Mouse (Mus musculus): Measurements from ENCODE around the gene Rhobtb1. TPM values are rescaled to one million over a fixed set of nuclear protein-coding genes. Genes with fewer than 3 reads are reported as not detected.

Rhobtb1 gene
- total and polyA plus RNA-seq, 2 experiments from 2014 or later, result 9.1 to 13.3 TPM

- H3K4me3 ChIP-seq (ENCODE audit: low read length), result no peak overlapping the region
- H3K4me1 ChIP-seq (ENCODE audit: insufficient read depth, low read length), result no peaks in the 10 kb centered on the region
- 81% methylated on average over 9 of the region's 9 CpGs for WGBS
- H3K9me3 ChIP-seq (ENCODE audit: low read length), result no peaks in the 10 kb centered on the region
- ATAC-seq (no peak), DNase-seq (ENCODE audit: low spot score) (no peak)
- H3K4me2 ChIP-seq (ENCODE audit: low read depth, low read length), result no peak overlapping the region
- H3K9ac ChIP-seq (replicated peaks; ENCODE audit: low read length), result no peak overlapping the region
- H3K36me3 ChIP-seq (ENCODE audit: insufficient read depth, low read length), result no peaks in the 10 kb centered on the region
- H3K27ac ChIP-seq, result no peak overlapping the region
- TF ChIP-seq CTCF (IDR thresholded peaks at IDR 0.05; ENCODE audit: low read depth), result no peak
- no peaks in the 10 kb centered on the region for H3K27me3 ChIP-seq (ENCODE audit: insufficient read depth, low read length)
Measured at GRCm38 (mm10) chr10:69136241-69136828, 14.9 kb upstream of the Rhobtb1 start.

GRCm38 (mm10) chr10:69149252-69149651 lies 2.0 kb upstream of the Rhobtb1 start:
- H3K4me3 ChIP-seq (ENCODE audit: low read length), result no peak overlapping the region
- H3K36me3 ChIP-seq (ENCODE audit: insufficient read depth, low read length), result no peaks in the 10 kb centered on the region
- no peaks in the 10 kb centered on the region for H3K9me3 ChIP-seq (ENCODE audit: low read length)
- no peak overlapping the region for H3K4me2 ChIP-seq (ENCODE audit: low read depth, low read length)
- H3K9ac ChIP-seq (replicated peaks; ENCODE audit: low read length), result no peak overlapping the region
- WGBS, result 88% methylated on average over 7 of the region's 7 CpGs
- ATAC-seq (no peak), DNase-seq (ENCODE audit: low spot score) (no peak)
- H3K27me3 ChIP-seq (ENCODE audit: insufficient read depth, low read length), result no peaks in the 10 kb centered on the region
- no peak for TF ChIP-seq CTCF (IDR thresholded peaks at IDR 0.05; ENCODE audit: low read depth)
- no peaks in the 10 kb centered on the region for H3K4me1 ChIP-seq (ENCODE audit: insufficient read depth, low read length)
- H3K27ac ChIP-seq, result no peak overlapping the region

GRCm38 (mm10) chr10:69152971-69153370 lies 1.7 kb downstream of the Rhobtb1 start:
- H3K9ac ChIP-seq (replicated peaks; ENCODE audit: low read length), result no peak overlapping the region
- H3K4me1 ChIP-seq (ENCODE audit: insufficient read depth, low read length), result no peaks in the 10 kb centered on the region
- H3K4me3 ChIP-seq (ENCODE audit: low read length), result no peak overlapping the region
- DNase-seq (ENCODE audit: low spot score) (no peak), ATAC-seq (no peak)
- no peak overlapping the region for H3K27ac ChIP-seq
- H3K36me3 ChIP-seq (ENCODE audit: insufficient read depth, low read length), result no peaks in the 10 kb centered on the region
- WGBS, result 80% methylated on average over 4 of the region's 4 CpGs
- TF ChIP-seq CTCF (IDR thresholded peaks at IDR 0.05; ENCODE audit: low read depth), result no peak
- H3K27me3 ChIP-seq (ENCODE audit: insufficient read depth, low read length), result no peaks in the 10 kb centered on the region
- H3K9me3 ChIP-seq (ENCODE audit: low read length), result no peaks in the 10 kb centered on the region
- H3K4me2 ChIP-seq (ENCODE audit: low read depth, low read length), result no peak overlapping the region

- WGBS, result 87% methylated on average over 10 of the region's 10 CpGs
- ATAC-seq (no peak), DNase-seq (ENCODE audit: low spot score) (no peak)
- Histone ChIP-seq H3K36me3 (ENCODE audit: insufficient read depth, low read length) (no peaks in the 10 kb centered on the region), H3K9ac (replicated peaks; ENCODE audit: low read length) (no peak overlapping the region), H3K9me3 (ENCODE audit: low read length) (no peaks in the 10 kb centered on the region), H3K4me2 (ENCODE audit: low read depth, low read length) (no peak overlapping the region), H3K4me1 (ENCODE audit: insufficient read depth, low read length) (no peaks in the 10 kb centered on the region), H3K27ac (no peak overlapping the region), H3K4me3 (ENCODE audit: low read length) (no peak overlapping the region), H3K27me3 (ENCODE audit: insufficient read depth, low read length) (no peaks in the 10 kb centered on the region)
- no peak for TF ChIP-seq CTCF (IDR thresholded peaks at IDR 0.05; ENCODE audit: low read depth)
Measured at GRCm38 (mm10) chr10:69155428-69156175, 4.4 kb downstream of the Rhobtb1 start.

GRCm38 (mm10) chr10:69156462-69156861 lies 5.2 kb downstream of the Rhobtb1 start:
- Histone ChIP-seq H3K4me2 (ENCODE audit: low read depth, low read length) (no peak overlapping the region), H3K9ac (replicated peaks; ENCODE audit: low read length) (no peak overlapping the region), H3K27ac (no peak overlapping the region), H3K27me3 (ENCODE audit: insufficient read depth, low read length) (no peaks in the 10 kb centered on the region), H3K4me3 (ENCODE audit: low read length) (no peak overlapping the region), H3K4me1 (ENCODE audit: insufficient read depth, low read length) (no peaks in the 10 kb centered on the region), H3K9me3 (ENCODE audit: low read length) (no peaks in the 10 kb centered on the region), H3K36me3 (ENCODE audit: insufficient read depth, low read length) (no peaks in the 10 kb centered on the region)
- no peak for TF ChIP-seq CTCF (IDR thresholded peaks at IDR 0.05; ENCODE audit: low read depth)
- WGBS, result 79% methylated on average over 6 of the region's 6 CpGs
- DNase-seq (ENCODE audit: low spot score) (no peak), ATAC-seq (no peak)

- H3K9me3 ChIP-seq (ENCODE audit: low read length), result no peaks in the 10 kb centered on the region
- ATAC-seq (no peak), DNase-seq (ENCODE audit: low spot score) (no peak)
- 81% methylated on average over 2 of the region's 2 CpGs for WGBS
- H3K36me3 ChIP-seq (ENCODE audit: insufficient read depth, low read length), result no peaks in the 10 kb centered on the region
- H3K4me3 ChIP-seq (ENCODE audit: low read length), result no peak overlapping the region
- no peak overlapping the region for H3K4me2 ChIP-seq (ENCODE audit: low read depth, low read length)
- no peak overlapping the region for H3K9ac ChIP-seq (replicated peaks; ENCODE audit: low read length)
- no peaks in the 10 kb centered on the region for H3K4me1 ChIP-seq (ENCODE audit: insufficient read depth, low read length)
- no peaks in the 10 kb centered on the region for H3K27me3 ChIP-seq (ENCODE audit: insufficient read depth, low read length)
- no peak for TF ChIP-seq CTCF (IDR thresholded peaks at IDR 0.05; ENCODE audit: low read depth)
- H3K27ac ChIP-seq, result no peak overlapping the region
Measured at GRCm38 (mm10) chr10:69157471-69157870, 6.2 kb downstream of the Rhobtb1 start.

- TF ChIP-seq CTCF (IDR thresholded peaks at IDR 0.05; ENCODE audit: low read depth), result no peak
- H3K27ac ChIP-seq, result no peak overlapping the region
- DNase-seq (ENCODE audit: low spot score) (no peak), ATAC-seq (no peak)
- H3K4me1 ChIP-seq (ENCODE audit: insufficient read depth, low read length), result no peaks in the 10 kb centered on the region
- H3K4me3 ChIP-seq (ENCODE audit: low read length), result no peak overlapping the region
- 0 out of 2 replicates have a peak, but pooled peaks cover 2% of the 10 kb centered on the region for H3K9me3 ChIP-seq (ENCODE audit: low read length)
- 88% methylated on average over 2 of the region's 2 CpGs for WGBS
- no peaks in the 10 kb centered on the region for H3K27me3 ChIP-seq (ENCODE audit: insufficient read depth, low read length)
- no peak overlapping the region for H3K4me2 ChIP-seq (ENCODE audit: low read depth, low read length)
- no peak overlapping the region for H3K9ac ChIP-seq (replicated peaks; ENCODE audit: low read length)
- no peaks in the 10 kb centered on the region for H3K36me3 ChIP-seq (ENCODE audit: insufficient read depth, low read length)
Measured at GRCm38 (mm10) chr10:69160877-69161276, 9.6 kb downstream of the Rhobtb1 start.

Data from hindbrain, postnatal 0 days (tissue).